Mouse (Mus musculus): Measurements from ENCODE around the gene Ss18l2.

The Ss18l2 gene

GRCm38 (mm10) chr9:121709898-121710583 lies at the start of gene Ss18l2:
TSS of gene Ss18l2 (plus strand) at chr9:121710329.
- DNase-seq (ENCODE audit: low read depth, low spot score): peak; percentile 98

- no peak for DNase-seq (ENCODE audit: low read depth, low spot score)
Measured at GRCm38 (mm10) chr9:121663467-121663866, 46.7 kb upstream of the Ss18l2 start.

- DNase-seq (ENCODE audit: low read depth, low spot score): no peak
Measured at GRCm38 (mm10) chr9:121664104-121664503, 46.0 kb upstream of the Ss18l2 start.

- no peak for DNase-seq (ENCODE audit: low read depth, low spot score)
Measured at GRCm38 (mm10) chr9:121666957-121667630, 43.0 kb upstream of the Ss18l2 start.

GRCm38 (mm10) chr9:121667822-121668221 lies 42.3 kb upstream of the Ss18l2 start:
- DNase-seq (ENCODE audit: low read depth, low spot score): no peak

- DNase-seq (ENCODE audit: low read depth, low spot score): peak; percentile 49
Measured at GRCm38 (mm10) chr9:121669348-121669791, 40.8 kb upstream of the Ss18l2 start.

GRCm38 (mm10) chr9:121671300-121671699 lies 38.8 kb upstream of the Ss18l2 start:
- peak; percentile 48 for DNase-seq (ENCODE audit: low read depth, low spot score)

GRCm38 (mm10) chr9:121672311-121672710 lies 37.8 kb upstream of the Ss18l2 start:
- no peak for DNase-seq (ENCODE audit: low read depth, low spot score)

GRCm38 (mm10) chr9:121673716-121674115 lies 36.4 kb upstream of the Ss18l2 start:
- DNase-seq (ENCODE audit: low read depth, low spot score): no peak

- DNase-seq (ENCODE audit: low read depth, low spot score): no peak
Measured at GRCm38 (mm10) chr9:121675011-121675410, 35.1 kb upstream of the Ss18l2 start.

GRCm38 (mm10) chr9:121675556-121675955 lies 34.6 kb upstream of the Ss18l2 start:
- DNase-seq (ENCODE audit: low read depth, low spot score): no peak

GRCm38 (mm10) chr9:121677069-121677468 lies 33.1 kb upstream of the Ss18l2 start:
- no peak for DNase-seq (ENCODE audit: low read depth, low spot score)

- no peak for DNase-seq (ENCODE audit: low read depth, low spot score)
Measured at GRCm38 (mm10) chr9:121677476-121677875, 32.7 kb upstream of the Ss18l2 start.

GRCm38 (mm10) chr9:121679549-121679948 lies 30.6 kb upstream of the Ss18l2 start:
- DNase-seq (ENCODE audit: low read depth, low spot score): peak; percentile 35

- no peak for DNase-seq (ENCODE audit: low read depth, low spot score)
Measured at GRCm38 (mm10) chr9:121681191-121681590, 28.9 kb upstream of the Ss18l2 start.

GRCm38 (mm10) chr9:121682037-121682680 lies 28.0 kb upstream of the Ss18l2 start:
- no peak for DNase-seq (ENCODE audit: low read depth, low spot score)

GRCm38 (mm10) chr9:121684702-121685101 lies 25.4 kb upstream of the Ss18l2 start:
- no peak for DNase-seq (ENCODE audit: low read depth, low spot score)

GRCm38 (mm10) chr9:121690200-121690651 lies 19.9 kb upstream of the Ss18l2 start:
- DNase-seq (ENCODE audit: low read depth, low spot score): peak; percentile 46

- DNase-seq (ENCODE audit: low read depth, low spot score): no peak
Measured at GRCm38 (mm10) chr9:121690734-121691133, 19.4 kb upstream of the Ss18l2 start.

GRCm38 (mm10) chr9:121694736-121695135 lies 15.4 kb upstream of the Ss18l2 start:
- DNase-seq (ENCODE audit: low read depth, low spot score): peak; percentile 37

GRCm38 (mm10) chr9:121696626-121697025 lies 13.5 kb upstream of the Ss18l2 start:
- DNase-seq (ENCODE audit: low read depth, low spot score): no peak
